Mouse (Mus musculus): ENCODE measurements around the gene Gabbr2. TPM values are rescaled to one million over a fixed set of nuclear protein-coding genes. Genes with fewer than 3 reads are reported as not detected.
A peak's percentile ranks its signal among the peaks of the same experiment; 100 is the strongest.

The Gabbr2 gene
- polyA plus RNA-seq, 1 experiment from 2014 or later = 0.04 TPM

DNA sequence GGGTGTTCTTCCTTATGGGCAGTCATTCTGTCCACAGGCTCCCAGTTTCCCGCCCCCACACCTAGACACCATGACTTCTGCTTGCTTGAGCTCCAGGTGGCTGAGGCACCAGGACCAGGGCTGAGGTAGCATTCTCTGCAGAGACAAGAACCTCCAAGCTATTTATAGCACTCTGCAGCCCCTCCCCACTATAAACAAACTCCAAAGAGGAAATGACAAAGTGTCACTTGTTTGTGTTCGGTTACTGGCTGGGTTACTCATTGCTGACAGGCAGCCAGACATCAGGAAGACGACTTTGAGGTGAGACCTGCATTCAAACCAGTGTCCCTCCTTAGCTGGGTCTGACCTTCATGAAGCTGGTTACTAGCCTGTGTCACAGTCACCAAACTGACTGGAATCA, 23.5 kb upstream of the Gabbr2 start:
- Histone ChIP-seq H3K27ac (no peak overlapping the region), H3K4me2 (no peak overlapping the region), H3K4me1 (replicated peaks) (peaks cover 8% of the 10 kb centered on the region), H3K9ac (no peak overlapping the region), H3K36me3 (no peaks in the 10 kb centered on the region), H3K4me3 (no peak overlapping the region), H3K27me3 (no peaks in the 10 kb centered on the region), H3K9me3 (replicated peaks) (no peaks in the 10 kb centered on the region)
- ATAC-seq (replicated peaks; ENCODE audit: insufficient number of reproducible peaks, insufficient read depth, low FRiP score, low read depth) = no peak
- WGBS = 30% methylated on average over 3 of the region's 3 CpGs

DNA sequence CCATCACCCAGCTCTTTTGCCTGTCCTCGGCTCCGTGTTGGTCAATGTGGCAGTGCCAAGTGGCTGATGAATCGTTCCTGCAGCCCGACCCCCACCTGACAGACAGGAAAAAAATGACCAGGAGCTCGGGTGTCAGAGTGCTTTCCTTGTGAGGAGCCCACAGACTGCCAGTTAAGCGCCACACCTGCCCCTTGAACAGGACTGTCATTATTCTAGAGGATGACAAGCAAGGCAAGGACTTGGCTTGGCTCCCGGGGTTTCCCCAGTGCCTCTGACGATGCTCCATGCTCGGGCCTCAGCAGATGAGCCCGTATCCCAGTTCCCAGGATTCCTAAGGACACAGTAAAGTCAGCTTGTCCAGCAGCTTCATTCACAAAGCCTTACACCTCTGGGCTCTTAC, 20.8 kb upstream of the Gabbr2 start:
- 62% methylated on average over 10 of the region's 10 CpGs for WGBS
- Histone ChIP-seq H3K4me1 (replicated peaks) (peaks cover 8% of the 10 kb centered on the region), H3K27me3 (peaks cover 11% of the 10 kb centered on the region), H3K9ac (no peak overlapping the region), H3K27ac (no peak overlapping the region), H3K9me3 (replicated peaks) (no peaks in the 10 kb centered on the region), H3K4me3 (no peak overlapping the region), H3K4me2 (no peak overlapping the region), H3K36me3 (no peaks in the 10 kb centered on the region)
- ATAC-seq (replicated peaks; ENCODE audit: insufficient number of reproducible peaks, insufficient read depth, low FRiP score, low read depth) = no peak

DNA sequence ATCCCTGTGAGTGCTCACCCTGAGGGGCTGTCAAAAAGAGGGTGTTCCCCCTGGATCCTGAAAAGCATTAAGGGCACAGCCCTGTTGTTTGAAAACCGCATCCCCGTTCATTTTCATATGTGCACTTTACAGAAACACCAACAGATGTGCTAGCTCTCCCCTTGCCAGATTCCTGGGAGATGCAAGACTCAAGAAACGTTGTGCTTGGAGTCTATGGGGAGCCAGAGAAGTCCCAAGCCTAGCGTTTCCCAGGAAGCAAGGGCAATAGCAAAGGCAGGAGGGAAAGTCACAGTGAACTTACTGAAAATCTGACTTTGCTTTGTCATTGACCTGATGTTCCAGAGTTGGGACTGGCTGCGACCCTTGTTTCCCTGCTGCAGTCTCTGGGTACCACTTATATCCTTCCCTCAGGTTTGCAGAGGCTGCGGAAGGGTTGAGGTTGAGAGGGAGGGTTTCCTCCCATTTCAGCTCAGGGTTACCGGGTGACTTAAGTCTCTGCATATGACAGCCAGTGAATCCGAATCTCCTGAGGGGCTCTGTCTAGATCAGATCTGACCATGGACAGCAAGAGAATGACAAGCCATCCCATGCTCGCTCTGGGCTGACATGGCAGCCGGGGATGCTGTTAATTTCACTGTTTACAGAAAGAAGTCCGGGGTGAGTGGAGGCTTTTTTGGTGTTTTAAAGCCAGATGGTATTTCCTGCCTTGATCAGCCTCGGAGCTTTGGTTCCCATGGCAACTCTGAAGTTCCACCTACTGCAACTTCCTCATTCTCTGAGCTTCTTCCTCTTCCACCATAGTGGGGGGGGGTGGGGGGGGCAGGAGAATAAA, 18.9 kb upstream of the Gabbr2 start:
- Histone ChIP-seq H3K27me3 (peaks cover 11% of the 10 kb centered on the region), H3K9me3 (replicated peaks) (no peaks in the 10 kb centered on the region), H3K4me2 (peak overlapping the region; percentile 28; the same call in 1 of the 2 replicates), H3K4me1 (replicated peaks) (peaks cover 8% of the 10 kb centered on the region), H3K36me3 (no peaks in the 10 kb centered on the region), H3K27ac (no peak overlapping the region), H3K4me3 (no peak overlapping the region), H3K9ac (no peak overlapping the region)
- 40% methylated on average over 12 of the region's 12 CpGs for WGBS
- ATAC-seq (replicated peaks; ENCODE audit: insufficient number of reproducible peaks, insufficient read depth, low FRiP score, low read depth) = no peak

DNA sequence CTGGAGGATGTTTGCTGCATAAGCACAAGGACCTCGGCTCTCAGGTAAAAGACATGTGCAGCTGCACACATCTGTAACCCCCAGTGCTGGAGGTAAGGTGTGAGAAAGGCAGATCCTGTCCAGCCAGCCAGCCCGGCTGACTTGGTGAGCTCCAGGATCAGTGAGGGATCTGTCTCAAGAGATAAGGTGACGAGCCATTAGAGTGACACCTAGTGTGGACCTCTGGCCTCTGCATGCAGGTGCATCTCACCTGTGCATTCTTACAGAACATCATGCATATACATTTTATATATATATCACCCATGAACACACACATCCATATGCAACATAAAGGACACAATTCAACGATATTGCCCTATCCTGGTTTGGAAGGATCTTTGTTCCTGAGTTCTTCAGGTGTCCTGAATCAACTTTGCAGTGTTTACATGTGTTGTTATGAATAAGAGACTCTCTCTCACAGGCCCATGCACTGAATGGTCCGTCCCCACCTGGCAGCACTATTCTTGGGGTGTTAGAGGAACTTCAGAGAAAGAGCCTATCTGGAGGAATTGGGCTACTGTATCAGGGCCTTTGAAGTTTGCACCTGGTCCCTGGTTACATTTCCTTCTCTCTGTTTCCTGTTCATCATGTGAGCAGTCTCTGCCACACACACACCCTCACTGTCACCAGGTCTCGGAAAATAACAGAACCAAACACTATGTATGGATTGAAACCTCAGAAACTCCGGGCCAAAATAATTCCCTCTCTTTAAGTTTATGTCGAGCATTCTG, 9.1 kb upstream of the Gabbr2 start:
- Histone ChIP-seq H3K9ac (no peak overlapping the region), H3K9me3 (replicated peaks) (no peaks in the 10 kb centered on the region), H3K4me1 (replicated peaks) (no peaks in the 10 kb centered on the region), H3K4me2 (no peak overlapping the region), H3K27ac (no peak overlapping the region), H3K4me3 (no peak overlapping the region), H3K36me3 (no peaks in the 10 kb centered on the region), H3K27me3 (peaks cover 48% of the 10 kb centered on the region)
- ATAC-seq (replicated peaks; ENCODE audit: insufficient number of reproducible peaks, insufficient read depth, low FRiP score, low read depth) = no peak
- 54% methylated on average over 8 of the region's 8 CpGs for WGBS

DNA sequence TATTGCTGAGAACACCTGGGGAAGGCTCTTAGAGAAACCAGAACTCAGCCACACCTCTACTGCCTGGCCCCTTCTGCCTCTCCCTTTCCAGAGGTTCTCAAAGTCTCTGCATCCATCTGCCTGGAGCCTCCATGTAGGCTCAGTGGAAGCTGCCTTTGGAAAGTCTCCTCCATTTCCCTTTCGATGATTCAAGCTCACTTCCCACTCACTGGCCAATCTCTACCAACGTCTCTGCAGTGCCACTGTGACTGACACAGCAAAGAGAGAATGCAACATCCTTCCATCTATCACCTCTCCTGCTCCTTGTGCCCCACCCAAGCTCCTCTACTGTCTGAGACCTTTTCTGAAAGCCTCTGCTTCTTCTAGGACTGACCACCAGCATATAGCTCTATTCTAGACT, 6.3 kb upstream of the Gabbr2 start:
- Histone ChIP-seq H3K36me3 (no peaks in the 10 kb centered on the region), H3K4me3 (no peak overlapping the region), H3K9me3 (replicated peaks) (no peaks in the 10 kb centered on the region), H3K4me1 (replicated peaks) (no peaks in the 10 kb centered on the region), H3K27me3 (peaks cover 64% of the 10 kb centered on the region), H3K4me2 (no peak overlapping the region), H3K27ac (no peak overlapping the region), H3K9ac (no peak overlapping the region)
- WGBS = 70% methylated on average over 2 of the region's 2 CpGs
- no peak for ATAC-seq (replicated peaks; ENCODE audit: insufficient number of reproducible peaks, insufficient read depth, low FRiP score, low read depth)

DNA sequence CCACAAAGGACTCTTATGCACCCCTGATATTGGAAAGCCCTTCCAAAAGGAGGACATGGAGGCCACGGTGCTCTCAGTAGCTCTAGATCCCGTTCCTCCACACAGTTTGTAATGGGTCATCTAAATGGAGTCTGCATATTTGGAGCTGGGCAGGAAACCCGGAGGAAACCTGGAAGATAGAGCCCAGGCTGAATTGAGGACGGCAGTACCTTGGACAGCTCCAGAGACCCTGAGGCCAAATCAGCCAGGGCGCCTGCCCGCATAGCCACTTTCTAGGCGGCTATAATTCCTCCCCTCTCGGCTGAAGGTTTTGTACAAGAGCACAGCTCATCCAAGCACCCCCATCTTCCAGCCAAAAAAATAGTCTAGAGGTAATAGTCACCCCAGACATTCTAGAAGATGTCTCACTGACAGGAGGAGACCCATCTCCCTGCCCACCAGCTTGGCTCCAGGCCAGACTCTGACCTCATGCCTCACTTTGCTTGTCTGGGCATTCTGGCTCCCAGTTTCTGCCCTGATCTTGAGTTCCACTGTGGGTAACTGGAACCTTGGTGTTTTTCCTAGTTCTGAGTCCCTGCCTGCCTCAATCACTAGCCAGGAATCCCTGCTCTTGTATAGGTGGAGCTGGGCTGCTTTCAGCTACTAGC, 1.3 kb upstream of the Gabbr2 start:
- H3K9ac ChIP-seq = no peak overlapping the region
- peaks cover 23% of the 10 kb centered on the region for H3K4me1 ChIP-seq (replicated peaks)
- WGBS = 4% methylated on average over 8 of the region's 8 CpGs
- no peak for ATAC-seq (replicated peaks; ENCODE audit: insufficient number of reproducible peaks, insufficient read depth, low FRiP score, low read depth)
- no peaks in the 10 kb centered on the region for H3K36me3 ChIP-seq
- H3K27ac ChIP-seq = no peak overlapping the region
- peaks cover 89% of the 10 kb centered on the region for H3K27me3 ChIP-seq
- no peaks in the 10 kb centered on the region for H3K9me3 ChIP-seq (replicated peaks)
- no peak overlapping the region for H3K4me2 ChIP-seq
- no peak overlapping the region for H3K4me3 ChIP-seq

DNA sequence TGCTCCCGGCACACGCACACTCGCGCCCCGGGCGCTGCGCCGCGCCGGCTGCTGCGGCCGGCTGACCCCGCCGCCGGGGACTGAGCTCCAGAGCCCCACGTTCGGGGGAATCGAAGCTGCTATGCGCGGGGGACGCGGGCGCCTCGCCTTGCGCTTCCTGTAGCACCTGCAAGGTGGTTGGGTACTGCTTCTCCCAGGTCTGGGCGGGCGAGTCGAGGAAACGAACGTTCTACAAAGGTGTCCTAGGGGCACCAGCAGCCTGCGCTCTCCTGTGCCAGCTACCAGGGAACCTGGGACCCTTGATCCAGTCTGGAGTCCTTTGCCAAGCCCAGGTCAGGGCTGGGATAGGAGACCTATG, 265 bp upstream of the Gabbr2 start:
- Histone ChIP-seq H3K36me3 (no peaks in the 10 kb centered on the region), H3K27me3 (peaks cover 88% of the 10 kb centered on the region), H3K9me3 (replicated peaks) (no peaks in the 10 kb centered on the region), H3K9ac (no peak overlapping the region), H3K4me3 (peak overlapping the region; percentile 51), H3K27ac (no peak overlapping the region), H3K4me1 (replicated peaks) (peaks cover 23% of the 10 kb centered on the region), H3K4me2 (peak overlapping the region; percentile 83)
- 0% methylated on average over 29 of the region's 31 CpGs for WGBS
- ATAC-seq (replicated peaks; ENCODE audit: insufficient number of reproducible peaks, insufficient read depth, low FRiP score, low read depth) = no peak

DNA sequence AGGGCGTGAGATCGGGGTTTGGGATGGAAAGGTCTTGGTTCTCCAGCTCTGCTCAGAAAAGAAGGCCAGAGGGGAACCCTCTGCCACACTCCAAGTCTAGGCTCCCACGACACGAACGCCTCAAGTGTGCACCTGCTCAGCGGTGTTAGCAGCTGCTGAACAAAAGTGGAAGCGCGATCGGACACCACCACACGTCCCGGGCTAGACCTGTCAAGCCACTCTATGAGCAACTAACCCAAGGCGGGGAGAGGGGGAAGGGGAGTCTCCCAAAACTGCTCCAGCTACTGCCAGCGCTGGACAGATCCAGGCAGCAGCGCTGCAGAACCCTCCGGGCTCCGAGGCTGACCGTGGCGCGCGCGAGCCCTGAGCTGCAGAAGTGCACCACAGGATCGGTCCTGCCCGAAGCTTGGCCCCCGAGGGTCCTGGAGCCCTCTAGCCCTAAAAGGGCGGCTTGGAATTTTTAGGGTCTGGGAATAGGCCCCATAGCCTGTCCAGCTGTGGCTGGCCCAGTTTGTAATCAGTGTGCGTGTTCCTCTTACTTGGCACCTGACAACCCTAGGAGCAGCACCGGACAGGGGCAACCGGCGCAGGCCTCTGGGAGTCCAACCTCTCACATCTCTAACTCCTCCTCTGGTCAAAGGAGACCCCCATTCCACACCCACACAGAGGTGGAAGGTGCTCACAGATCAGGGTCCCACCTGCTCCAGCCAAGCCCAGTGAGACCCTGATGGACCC, 1.2 kb downstream of the Gabbr2 start:
- no peak for ATAC-seq (replicated peaks; ENCODE audit: insufficient number of reproducible peaks, insufficient read depth, low FRiP score, low read depth)
- Histone ChIP-seq H3K27me3 (peaks cover 92% of the 10 kb centered on the region), H3K27ac (no peak overlapping the region), H3K9ac (no peak overlapping the region), H3K9me3 (replicated peaks) (no peaks in the 10 kb centered on the region), H3K4me3 (peak overlapping the region; percentile 51; the same call in 1 of the 2 replicates), H3K36me3 (no peaks in the 10 kb centered on the region), H3K4me2 (peak overlapping the region; percentile 83), H3K4me1 (replicated peaks) (peaks cover 23% of the 10 kb centered on the region)
- 4% methylated on average over 29 of the region's 29 CpGs for WGBS

DNA sequence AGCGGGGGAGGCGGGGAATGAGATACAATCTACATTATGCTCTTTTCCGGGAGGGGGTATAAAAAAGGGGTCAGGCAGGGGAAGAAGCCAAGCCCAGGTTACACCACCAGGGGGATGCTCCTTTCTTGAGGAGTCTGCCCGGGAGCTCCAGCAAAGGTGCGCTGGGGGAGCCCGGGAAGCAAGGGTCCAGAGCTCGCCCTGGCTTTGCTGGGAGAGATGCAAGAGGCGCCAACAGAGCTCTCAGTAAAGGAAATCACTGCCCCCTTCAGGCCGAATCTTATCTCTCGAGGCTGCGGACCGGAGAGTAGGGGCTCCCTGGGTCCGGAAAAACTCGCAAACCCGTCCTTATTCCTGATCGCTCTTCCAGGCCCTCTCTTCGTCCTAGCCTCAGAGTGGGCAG, 1.8 kb downstream of the Gabbr2 start:
- H3K36me3 ChIP-seq = no peaks in the 10 kb centered on the region
- H3K9me3 ChIP-seq (replicated peaks) = no peaks in the 10 kb centered on the region
- H3K4me3 ChIP-seq = no peak overlapping the region
- H3K4me1 ChIP-seq (replicated peaks) = peaks cover 23% of the 10 kb centered on the region
- H3K27ac ChIP-seq = no peak overlapping the region
- H3K27me3 ChIP-seq = peaks cover 89% of the 10 kb centered on the region
- 0 out of 2 replicates have a peak overlapping the region, but pooled peaks have one; percentile 12 for H3K4me2 ChIP-seq
- 5% methylated on average over 17 of the region's 17 CpGs for WGBS
- no peak for ATAC-seq (replicated peaks; ENCODE audit: insufficient number of reproducible peaks, insufficient read depth, low FRiP score, low read depth)
- no peak overlapping the region for H3K9ac ChIP-seq

DNA sequence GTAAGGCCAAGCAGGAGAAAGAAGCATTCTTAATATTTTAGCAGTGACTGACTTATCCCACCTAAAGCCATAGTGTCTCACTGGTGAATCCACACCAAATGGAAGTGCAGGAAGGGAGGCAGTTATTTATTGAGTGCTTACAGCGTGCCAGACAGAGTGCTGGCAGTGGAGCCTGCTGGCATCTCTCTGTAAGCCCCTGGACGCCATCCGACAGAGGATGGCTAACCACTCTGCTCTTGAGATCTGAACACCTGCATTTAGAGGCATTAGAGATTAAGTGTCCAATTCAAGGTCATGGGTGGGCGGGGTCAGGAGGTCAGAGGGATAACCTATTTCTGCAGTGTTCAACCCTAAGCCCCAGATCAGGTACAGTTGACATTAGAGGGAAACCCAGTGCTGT, 2.8 kb downstream of the Gabbr2 start:
- ATAC-seq (replicated peaks; ENCODE audit: insufficient number of reproducible peaks, insufficient read depth, low FRiP score, low read depth) = no peak
- no peak overlapping the region for H3K4me2 ChIP-seq
- H3K27ac ChIP-seq = no peak overlapping the region
- peaks cover 23% of the 10 kb centered on the region for H3K4me1 ChIP-seq (replicated peaks)
- H3K36me3 ChIP-seq = no peaks in the 10 kb centered on the region
- peaks cover 80% of the 10 kb centered on the region for H3K27me3 ChIP-seq
- no peak overlapping the region for H3K9ac ChIP-seq
- 70% methylated on average over 4 of the region's 4 CpGs for WGBS
- no peaks in the 10 kb centered on the region for H3K9me3 ChIP-seq (replicated peaks)
- H3K4me3 ChIP-seq = no peak overlapping the region

DNA sequence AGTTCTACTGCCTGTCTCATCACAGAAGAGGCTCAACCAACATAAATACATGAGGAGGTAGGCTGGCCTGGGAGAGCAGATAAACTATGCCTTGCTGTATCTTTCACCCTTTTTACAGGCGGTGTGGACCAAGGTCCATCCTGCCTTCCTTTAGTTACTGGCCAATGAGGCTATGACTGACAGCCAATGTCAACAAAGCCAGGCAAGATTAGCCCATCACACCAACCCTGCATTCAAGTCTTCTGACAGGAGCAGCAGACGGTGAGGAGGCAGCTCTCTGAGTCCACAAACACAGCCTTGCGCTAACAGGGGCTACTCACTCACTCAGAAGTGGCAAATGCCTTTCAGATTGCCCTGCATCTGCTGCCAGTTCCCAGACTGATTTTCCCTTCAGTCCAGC, 3.4 kb downstream of the Gabbr2 start:
- Histone ChIP-seq H3K9me3 (replicated peaks) (no peaks in the 10 kb centered on the region), H3K4me2 (no peak overlapping the region), H3K4me3 (no peak overlapping the region), H3K27me3 (peaks cover 75% of the 10 kb centered on the region), H3K4me1 (replicated peaks) (peaks cover 23% of the 10 kb centered on the region), H3K27ac (no peak overlapping the region), H3K36me3 (no peaks in the 10 kb centered on the region), H3K9ac (no peak overlapping the region)
- ATAC-seq (replicated peaks; ENCODE audit: insufficient number of reproducible peaks, insufficient read depth, low FRiP score, low read depth) = no peak
- 35% methylated on average over 3 of the region's 3 CpGs for WGBS

All from heart, embryonic 15.5 days (tissue).